In the genomic region with DNA sequence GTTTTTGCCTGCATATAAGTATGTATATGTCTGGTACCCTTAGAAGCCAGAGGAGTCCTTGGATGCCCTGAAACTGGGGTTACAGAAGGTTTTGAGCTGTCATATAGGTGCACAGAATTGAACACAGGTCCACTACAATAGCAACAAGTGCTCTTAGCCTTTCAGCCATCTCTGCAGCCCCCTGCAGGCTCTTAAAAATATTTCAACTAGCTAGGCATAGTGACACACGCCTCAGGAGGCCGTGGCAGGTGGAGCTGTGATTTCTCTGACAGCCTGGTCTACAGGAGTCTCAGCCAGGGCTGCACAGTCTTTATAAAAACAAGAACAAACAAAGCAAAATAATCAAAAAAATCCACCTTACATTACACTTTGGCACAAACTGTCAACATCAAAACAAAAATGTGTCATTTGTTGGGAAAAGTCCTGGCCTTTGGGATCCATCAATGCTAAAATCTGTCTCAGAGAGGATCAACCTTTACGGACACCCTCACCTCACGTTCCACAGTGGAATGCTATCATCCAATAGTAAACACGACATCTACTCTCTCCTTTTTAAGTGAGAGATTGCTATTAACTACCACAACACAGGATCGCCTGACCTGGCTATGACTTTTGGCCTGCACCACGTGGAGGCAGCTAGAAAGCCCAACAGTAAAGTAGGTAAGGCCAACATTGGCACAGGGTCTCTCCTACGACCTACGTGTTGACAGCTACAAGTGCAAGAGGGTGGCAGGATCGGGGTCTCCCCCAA, we compare ENCODE assay signal across 8 mouse cellular contexts. TPM values are rescaled to one million over a fixed set of nuclear protein-coding genes. Genes with fewer than 3 reads are reported as not detected.
DNase-seq lines count a peak whose midpoint lies in the region; ATAC-seq and TF ChIP-seq lines count a peak whose summit lies in the region.

No protein-coding gene starts in this region.

- H3K4me1 ChIP-seq in embryonic facial prominence, embryonic 14.5 days (ENCODE audit: control insufficient read depth, insufficient read depth, low read length) = peaks cover 14% of the 10 kb centered on the region
- no peaks in the 10 kb centered on the region for H3K4me1 ChIP-seq in intestine, postnatal 0 days (replicated peaks; ENCODE audit: control insufficient read depth, insufficient read depth, low read length)

- WGBS in embryonic facial prominence, embryonic 14.5 days = 4% methylated on average over 10 of the region's 10 CpGs
- WGBS in intestine, postnatal 0 days = 2% methylated on average over 10 of the region's 10 CpGs

- no peaks in the 10 kb centered on the region for H3K9me3 ChIP-seq in embryonic facial prominence, embryonic 14.5 days (ENCODE audit: control insufficient read depth, low read length)
- no peaks in the 10 kb centered on the region for H3K9me3 ChIP-seq in intestine, postnatal 0 days (ENCODE audit: control insufficient read depth)

- peak overlapping the region; percentile 82 for H3K9ac ChIP-seq in embryonic facial prominence, embryonic 14.5 days (ENCODE audit: low read depth, low read length)
- H3K9ac ChIP-seq in intestine, postnatal 0 days (ENCODE audit: low read depth, low read length) = peak overlapping the region; percentile 56

- peak; percentile 61 for TF ChIP-seq CTCF in intestine, postnatal 0 days (IDR thresholded peaks at IDR 0.05; ENCODE audit: low read depth)

- H3K27me3 ChIP-seq in embryonic facial prominence, embryonic 14.5 days (replicated peaks; ENCODE audit: control insufficient read depth, insufficient read depth, low read length) = no peaks in the 10 kb centered on the region
- H3K27me3 ChIP-seq in intestine, postnatal 0 days (replicated peaks; ENCODE audit: control insufficient read depth, insufficient read depth, low read length) = no peaks in the 10 kb centered on the region

- peak overlapping the region; percentile 93 for H3K4me2 ChIP-seq in embryonic facial prominence, embryonic 14.5 days (ENCODE audit: low read depth, low read length)
- H3K4me2 ChIP-seq in intestine, postnatal 0 days (replicated peaks; ENCODE audit: low read depth) = peak overlapping the region; percentile 94

- no peak for ATAC-seq in embryonic facial prominence, embryonic 14.5 days (ENCODE audit: low read depth)
- peak; percentile 24; the same call in 1 of the 2 replicates for ATAC-seq in intestine, postnatal 0 days
- ATAC-seq in megakaryocyte, adult 5-6 weeks (ENCODE audit: poor library complexity, severe bottlenecking) = 0 out of 2 replicates have a peak, but pooled peaks have one; percentile 20

- peak overlapping the region; percentile 69 for H3K4me3 ChIP-seq in embryonic facial prominence, embryonic 14.5 days (ENCODE audit: low read depth, low read length)
- peak overlapping the region; percentile 66 for H3K4me3 ChIP-seq in intestine, postnatal 0 days (ENCODE audit: low read depth, low read length)

- peak; percentile 45 to 65 for DNase-seq in cerebellum, postnatal 14 days
- no peak for DNase-seq in cerebellum, adult 18-20 months
- peak; percentile 74 for DNase-seq in CD4-positive, CD25-positive, alpha-beta regulatory T cell, adult 2 months (ENCODE audit: low read depth, low spot score)
- DNase-seq in embryonic facial prominence, embryonic 14.5 days (ENCODE audit: low spot score) = peak; percentile 48
- peak; percentile 51 for DNase-seq in thymus, postnatal 0 days (ENCODE audit: low spot score)
- DNase-seq in layer of hippocampus, adult 9-10 months (ENCODE audit: low spot score) = no peak

- 0 out of 2 replicates have a peak overlapping the region, but pooled peaks have one; percentile 4 for H3K27ac ChIP-seq in embryonic facial prominence, embryonic 14.5 days (replicated peaks; ENCODE audit: low read depth, low read length)
- H3K27ac ChIP-seq in intestine, postnatal 0 days (ENCODE audit: low read depth, low read length) = peak overlapping the region; percentile 80

- H3K36me3 ChIP-seq in embryonic facial prominence, embryonic 14.5 days (ENCODE audit: control insufficient read depth, insufficient read depth, low read length) = peaks cover 24% of the 10 kb centered on the region
- H3K36me3 ChIP-seq in intestine, postnatal 0 days (ENCODE audit: control insufficient read depth, insufficient read depth) = peaks cover 31% of the 10 kb centered on the region

RNA-seq across cellular contexts. Expression of a gene that starts 0.9 kb away (rescaled TPM):
- polyA plus RNA-seq in embryonic facial prominence, embryonic 14.5 days (2014; fragmentation: Nextera tagmentation; extraction: Ambion mirVana) = 77.0 and 77.9 TPM in 2 replicates
- polyA plus RNA-seq in intestine, postnatal 0 days (2015; fragmentation: Nextera tagmentation; extraction: Ambion mirVana) = 39.6 and 40.4 TPM in 2 replicates
- 13.5 and 14.1 TPM in 2 replicates for total RNA-seq in megakaryocyte, adult 5-6 weeks (2015)
- 17.8 and 22.9 TPM in 2 replicates for total RNA-seq in megakaryocyte, adult 5-6 weeks (2017)
- polyA plus RNA-seq in thymus, postnatal 0 days (2015; fragmentation: Nextera tagmentation; extraction: Ambion mirVana) = 61.6 and 63.9 TPM in 2 replicates

RNA-seq across cellular contexts. Expression of a gene that starts 14.5 kb away (rescaled TPM):
- polyA plus RNA-seq in embryonic facial prominence, embryonic 14.5 days (2014; fragmentation: Nextera tagmentation; extraction: Ambion mirVana) = 12.7 and 14.9 TPM in 2 replicates
- polyA plus RNA-seq in intestine, postnatal 0 days (2015; fragmentation: Nextera tagmentation; extraction: Ambion mirVana) = 17.4 and 17.8 TPM in 2 replicates
- not detected in 2 replicates for total RNA-seq in megakaryocyte, adult 5-6 weeks (2015)
- total RNA-seq in megakaryocyte, adult 5-6 weeks (2017) = 0.20 TPM in 1 of 2 replicates, not detected in the other
- 8.6 and 9.0 TPM in 2 replicates for polyA plus RNA-seq in thymus, postnatal 0 days (2015; fragmentation: Nextera tagmentation; extraction: Ambion mirVana)

RNA-seq across cellular contexts. Expression of a gene that starts 25.4 kb away (rescaled TPM):
- polyA plus RNA-seq in embryonic facial prominence, embryonic 14.5 days (2014; fragmentation: Nextera tagmentation; extraction: Ambion mirVana) = 0.87 and 0.92 TPM in 2 replicates
- polyA plus RNA-seq in intestine, postnatal 0 days (2015; fragmentation: Nextera tagmentation; extraction: Ambion mirVana) = 0.13 and 0.24 TPM in 2 replicates
- total RNA-seq in megakaryocyte, adult 5-6 weeks (2015) = 0.09 and 0.30 TPM in 2 replicates
- total RNA-seq in megakaryocyte, adult 5-6 weeks (2017) = 0.18 TPM in 1 of 2 replicates, not detected in the other
- 1.1 and 1.4 TPM in 2 replicates for polyA plus RNA-seq in thymus, postnatal 0 days (2015; fragmentation: Nextera tagmentation; extraction: Ambion mirVana)

RNA-seq across cellular contexts. Expression of a gene that starts 25.6 kb away (rescaled TPM):
- 0.92 and 1.2 TPM in 2 replicates for polyA plus RNA-seq in embryonic facial prominence, embryonic 14.5 days (2014; fragmentation: Nextera tagmentation; extraction: Ambion mirVana)
- polyA plus RNA-seq in intestine, postnatal 0 days (2015; fragmentation: Nextera tagmentation; extraction: Ambion mirVana) = 0.64 and 0.68 TPM in 2 replicates
- 0.07 TPM in 1 of 2 replicates, not detected in the other for total RNA-seq in megakaryocyte, adult 5-6 weeks (2015)
- total RNA-seq in megakaryocyte, adult 5-6 weeks (2017) = not detected in 2 replicates
- 0.05 and 0.21 TPM in 2 replicates for polyA plus RNA-seq in thymus, postnatal 0 days (2015; fragmentation: Nextera tagmentation; extraction: Ambion mirVana)

RNA-seq across cellular contexts. Expression of a gene that starts 30.2 kb away (rescaled TPM):
- not detected in 2 replicates for polyA plus RNA-seq in embryonic facial prominence, embryonic 14.5 days (2014; fragmentation: Nextera tagmentation; extraction: Ambion mirVana)
- not detected in 2 replicates for polyA plus RNA-seq in intestine, postnatal 0 days (2015; fragmentation: Nextera tagmentation; extraction: Ambion mirVana)
- not detected in 2 replicates for total RNA-seq in megakaryocyte, adult 5-6 weeks (2015)
- not detected in 2 replicates for total RNA-seq in megakaryocyte, adult 5-6 weeks (2017)
- 0.23 and 0.42 TPM in 2 replicates for polyA plus RNA-seq in thymus, postnatal 0 days (2015; fragmentation: Nextera tagmentation; extraction: Ambion mirVana)

Comparison
In these comparisons a context has a peak if more than half of its experiments do, and no peak if none do; other contexts are left out.
1. DNase-seq: peak in cerebellum, postnatal 14 days (2 of 2), CD4-positive, CD25-positive, alpha-beta regulatory T cell, adult 2 months (single experiment), embryonic facial prominence, embryonic 14.5 days (single experiment) and thymus, postnatal 0 days (single experiment); none in cerebellum, adult 18-20 months (0 of 2) and layer of hippocampus, adult 9-10 months (single experiment).